Mouse (Mus musculus) liver, postnatal 0 days (tissue): Measurements from ENCODE around the gene Nos1. TPM values are rescaled to one million over a fixed set of nuclear protein-coding genes. Genes with fewer than 3 reads are reported as not detected.

ENCODE experiments used
- ATAC-seq: fragments of 200-750 bp; cut with Nextera tagmentation; 2 replicates; pipeline ENCODE4 v1.8.0; 2017; ENCODE audit warnings: mild to moderate bottlenecking, moderate library complexity
- DNase-seq: peaks from one replicate; pipeline ENCODE4 v3.0.0-alpha.2; 2016
- H3K27ac ChIP-seq: fragments of 300-500 bp; sonication (generic); 2 replicates; pipeline ENCODE4 v1.5.1; 2014; ENCODE audit warnings: antibody characterized with exemption, moderate library complexity, mild to moderate bottlenecking, low read depth
- H3K27me3 ChIP-seq: fragments of 300-500 bp; sonication (generic); 2 replicates; pipeline ENCODE4 v1.6.1; 2014; ENCODE audit warnings: low read length, control low read depth, mixed read lengths; ENCODE audit not compliant: insufficient read depth
- H3K36me3 ChIP-seq: fragments of 300-500 bp; sonication (generic); replicated peaks from 2 replicates; pipeline ENCODE4 v1.6.1; 2014; ENCODE audit warnings: mild to moderate bottlenecking, control low read depth, low read length, moderate library complexity, mixed read lengths; ENCODE audit not compliant: insufficient read depth
- H3K4me1 ChIP-seq: fragments of 300-500 bp; sonication (generic); 2 replicates; pipeline ENCODE4 v1.6.1; 2014; ENCODE audit warnings: antibody characterized with exemption, mild to moderate bottlenecking, control low read depth; ENCODE audit not compliant: insufficient read depth
- H3K4me2 ChIP-seq: fragments of 300-500 bp; sonication (generic); 2 replicates; pipeline ENCODE4 v1.6.1; 2014; ENCODE audit warnings: low read depth, mild to moderate bottlenecking, low read length, moderate library complexity, mixed read lengths
- H3K4me3 ChIP-seq: fragments of 300-500 bp; sonication (generic); 2 replicates; pipeline ENCODE4 v1.5.1; 2014; ENCODE audit warnings: low read depth, low read length
- H3K9ac ChIP-seq: fragments of 300-500 bp; sonication (generic); replicated peaks from 2 replicates; pipeline ENCODE4 v1.6.1; 2014; ENCODE audit warnings: mild to moderate bottlenecking, moderate library complexity
- H3K9me3 ChIP-seq: fragments of 300-500 bp; sonication (generic); 2 replicates; pipeline ENCODE4 v1.6.1; 2016; ENCODE audit warnings: mild to moderate bottlenecking, control low read depth, low read length, mixed read lengths
- CTCF ChIP-seq: sonication (generic); IDR thresholded peaks from 2 replicates; pipeline ENCODE4 v1.5.1; 2016; ENCODE audit warnings: antibody characterized with exemption, low read depth
- EP300 ChIP-seq: IDR thresholded peaks from 2 replicates; pipeline ENCODE4 v1.6.1; 2016; ENCODE audit warnings: antibody characterized with exemption, low read depth, mild to moderate bottlenecking
- WGBS: fragments of 180-500 bp; shearing (Covaris S2); extraction: QIAGEN DNeasy Blood & Tissue Kit; methylation state at CpG from one replicate; pipeline ENCODE4 v1.1.7; 2014; ENCODE audit not compliant: insufficient replicate concordance; 5-methylcytosine and 5-hydroxymethylcytosine counted together
- polyA plus RNA-seq: library from polyadenylated mRNA; unstranded; fragments of >200 nt; fragmentation: Nextera tagmentation; extraction: Ambion mirVana; gene quantifications from 2 replicates; pipeline ENCODE4 v1.2.1, GENCODE M21; 2015

The Nos1 gene
- polyA plus RNA-seq, 1 experiment from 2014 or later = not detected

GRCm38 (mm10) chr5:117764496-117764895, 16.3 kb upstream of the Nos1 start:
- peaks cover 8% of the 10 kb centered on the region; the same call in 1 of the 2 replicates for H3K9me3 ChIP-seq
- no peaks in the 10 kb centered on the region for H3K27me3 ChIP-seq
- H3K9ac ChIP-seq = no peak overlapping the region
- no peaks in the 10 kb centered on the region for H3K4me1 ChIP-seq
- TF ChIP-seq EP300 (no peak), CTCF (no peak)
- H3K27ac ChIP-seq = no peak overlapping the region
- H3K4me3 ChIP-seq = no peak overlapping the region
- no peak overlapping the region for H3K4me2 ChIP-seq
- 73% methylated on average over 9 of the region's 9 CpGs for WGBS
- no peak for ATAC-seq
- DNase-seq = no peak
- H3K36me3 ChIP-seq = no peaks in the 10 kb centered on the region

GRCm38 (mm10) chr5:117779175-117779574, 1.7 kb upstream of the Nos1 start:
- Histone ChIP-seq H3K9me3 (no peaks in the 10 kb centered on the region), H3K4me2 (no peak overlapping the region), H3K9ac (no peak overlapping the region), H3K4me3 (no peak overlapping the region), H3K27ac (no peak overlapping the region), H3K4me1 (no peaks in the 10 kb centered on the region), H3K27me3 (no peaks in the 10 kb centered on the region), H3K36me3 (no peaks in the 10 kb centered on the region)
- DNase-seq (no peak), ATAC-seq (no peak)
- TF ChIP-seq CTCF (no peak), EP300 (no peak)
- WGBS = 55% methylated on average over 11 of the region's 11 CpGs

- Histone ChIP-seq H3K4me3 (no peak overlapping the region), H3K27me3 (no peaks in the 10 kb centered on the region), H3K4me1 (no peaks in the 10 kb centered on the region), H3K9me3 (no peaks in the 10 kb centered on the region; the same call in 1 of the 2 replicates), H3K36me3 (no peaks in the 10 kb centered on the region), H3K27ac (no peak overlapping the region), H3K9ac (no peak overlapping the region), H3K4me2 (no peak overlapping the region)
- no peak for DNase-seq
- TF ChIP-seq EP300 (no peak), CTCF (no peak)
- WGBS = 67% methylated on average over 6 of the region's 6 CpGs
- ATAC-seq = no peak
Measured at GRCm38 (mm10) chr5:117781178-117781577, 346 bp downstream of the Nos1 start.

GRCm38 (mm10) chr5:117790071-117790470, 9.2 kb downstream of the Nos1 start:
- H3K27me3 ChIP-seq = no peaks in the 10 kb centered on the region
- WGBS = 51% methylated on average over 6 of the region's 6 CpGs
- no peak for ATAC-seq
- no peak overlapping the region for H3K4me2 ChIP-seq
- no peak for DNase-seq
- no peak overlapping the region for H3K27ac ChIP-seq
- TF ChIP-seq CTCF (no peak), EP300 (no peak)
- no peaks in the 10 kb centered on the region for H3K9me3 ChIP-seq
- H3K4me3 ChIP-seq = no peak overlapping the region
- no peak overlapping the region for H3K9ac ChIP-seq
- no peaks in the 10 kb centered on the region for H3K4me1 ChIP-seq
- H3K36me3 ChIP-seq = no peaks in the 10 kb centered on the region

- H3K4me1 ChIP-seq = no peaks in the 10 kb centered on the region
- ATAC-seq = no peak
- H3K27me3 ChIP-seq = no peaks in the 10 kb centered on the region
- no peak overlapping the region for H3K27ac ChIP-seq
- no peak overlapping the region for H3K4me2 ChIP-seq
- no peak overlapping the region for H3K9ac ChIP-seq
- no peak overlapping the region for H3K4me3 ChIP-seq
- no peak for TF ChIP-seq EP300
- TF ChIP-seq CTCF = no peak
- WGBS = 83% methylated on average over 14 of the region's 14 CpGs
- no peaks in the 10 kb centered on the region for H3K9me3 ChIP-seq
- no peaks in the 10 kb centered on the region for H3K36me3 ChIP-seq
- DNase-seq = no peak
Measured at GRCm38 (mm10) chr5:117791875-117792274, 11.0 kb downstream of the Nos1 start.

- DNase-seq (no peak), ATAC-seq (no peak)
- Histone ChIP-seq H3K9me3 (no peaks in the 10 kb centered on the region), H3K27ac (no peak overlapping the region), H3K4me1 (no peaks in the 10 kb centered on the region; the same call in 1 of the 2 replicates), H3K4me3 (no peak overlapping the region), H3K36me3 (no peaks in the 10 kb centered on the region), H3K4me2 (no peak overlapping the region), H3K27me3 (no peaks in the 10 kb centered on the region), H3K9ac (no peak overlapping the region)
- 70% methylated on average over 9 of the region's 9 CpGs for WGBS
- TF ChIP-seq CTCF = no peak
- TF ChIP-seq EP300 = no peak
Measured at GRCm38 (mm10) chr5:117800849-117801248, 20.0 kb downstream of the Nos1 start.

GRCm38 (mm10) chr5:117802071-117802521, 21.3 kb downstream of the Nos1 start:
- Histone ChIP-seq H3K4me1 (no peaks in the 10 kb centered on the region; the same call in 1 of the 2 replicates), H3K27ac (no peak overlapping the region), H3K9me3 (no peaks in the 10 kb centered on the region), H3K9ac (no peak overlapping the region), H3K4me3 (no peak overlapping the region), H3K36me3 (no peaks in the 10 kb centered on the region), H3K4me2 (no peak overlapping the region), H3K27me3 (no peaks in the 10 kb centered on the region)
- WGBS = 74% methylated on average over 11 of the region's 11 CpGs
- DNase-seq (no peak), ATAC-seq (no peak)
- no peak for TF ChIP-seq EP300
- TF ChIP-seq CTCF = no peak
